Mouse (Mus musculus) c-Kit-negative CD71-positive TER-119-positive erythroid progenitor cells, embryonic 14.5 days (primary cell): ENCODE measurements around the gene Wdfy4.

Experiments used
- DNase-seq: peaks from one replicate; pipeline ENCODE4 v3.0.0-alpha.2; 2013; ENCODE audit warnings: low read depth, low spot score

Wdfy4 gene

DNA sequence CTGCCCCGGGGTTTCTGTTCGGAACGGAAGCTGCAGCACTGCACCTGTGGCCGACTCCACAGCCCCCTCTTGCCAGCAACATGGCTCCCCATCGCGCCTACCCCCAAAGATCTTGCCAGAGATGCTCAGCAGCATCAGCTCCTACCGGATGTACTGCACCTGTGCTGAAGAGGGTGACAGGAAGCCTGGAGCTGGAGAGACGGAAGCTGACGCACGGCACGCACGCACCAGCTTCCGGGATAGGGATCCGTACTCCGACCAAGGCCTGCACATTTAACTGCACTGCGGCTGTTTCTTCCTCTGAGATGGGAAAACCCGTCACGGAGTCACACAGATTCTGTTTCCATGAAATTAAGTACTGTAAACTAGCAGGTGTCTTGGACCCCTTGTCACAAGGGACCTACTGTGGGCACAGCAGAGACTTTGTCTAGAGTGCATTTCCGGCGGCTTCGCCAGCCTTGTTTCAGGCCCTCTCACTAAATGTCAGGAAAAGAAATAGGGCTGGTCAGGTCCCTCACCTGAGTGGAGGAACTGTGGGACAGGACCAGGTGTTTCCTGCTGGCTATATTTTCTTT is 4.6 kb upstream of the Wdfy4 start:
- no peak for DNase-seq

DNA sequence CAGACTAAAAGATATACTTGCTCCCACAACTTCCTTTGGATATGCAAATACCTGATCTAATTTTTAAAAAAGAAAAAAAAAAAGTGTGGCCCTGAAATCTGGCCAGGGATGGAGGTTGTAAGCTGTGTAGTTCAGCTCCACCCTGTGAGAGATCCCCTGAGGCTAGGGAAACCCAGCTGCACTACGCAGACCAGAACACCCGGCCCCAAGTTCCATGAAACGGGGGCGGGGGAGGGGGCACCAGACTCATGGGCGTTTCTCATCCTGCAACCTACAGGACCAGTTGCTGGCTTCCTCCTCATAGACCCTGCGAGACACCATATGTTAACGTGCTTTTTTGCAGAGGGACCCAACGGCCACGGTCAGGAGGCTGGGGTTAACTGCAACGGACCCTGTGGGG is 3.9 kb upstream of the Wdfy4 start:
- DNase-seq: no peak

DNA sequence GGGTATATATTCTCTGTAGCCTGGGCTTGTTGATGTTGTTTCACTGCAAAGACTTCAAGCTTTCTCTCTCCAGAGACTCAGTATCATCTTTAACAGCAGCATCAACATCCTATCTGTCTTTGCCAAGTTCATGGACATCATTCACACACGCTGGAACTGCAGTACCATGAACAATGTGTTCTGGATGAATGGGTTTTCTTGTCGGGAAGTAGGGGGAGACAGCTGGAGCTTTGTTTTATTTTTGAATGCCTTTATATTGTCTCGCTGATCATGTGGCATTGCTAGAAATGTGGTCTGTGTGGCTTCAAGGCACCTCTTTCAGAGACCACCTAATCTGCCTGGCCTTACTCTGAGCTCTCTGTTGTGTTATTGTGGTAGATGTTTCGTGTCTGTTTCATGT is 1.9 kb upstream of the Wdfy4 start:
- no peak for DNase-seq

DNA sequence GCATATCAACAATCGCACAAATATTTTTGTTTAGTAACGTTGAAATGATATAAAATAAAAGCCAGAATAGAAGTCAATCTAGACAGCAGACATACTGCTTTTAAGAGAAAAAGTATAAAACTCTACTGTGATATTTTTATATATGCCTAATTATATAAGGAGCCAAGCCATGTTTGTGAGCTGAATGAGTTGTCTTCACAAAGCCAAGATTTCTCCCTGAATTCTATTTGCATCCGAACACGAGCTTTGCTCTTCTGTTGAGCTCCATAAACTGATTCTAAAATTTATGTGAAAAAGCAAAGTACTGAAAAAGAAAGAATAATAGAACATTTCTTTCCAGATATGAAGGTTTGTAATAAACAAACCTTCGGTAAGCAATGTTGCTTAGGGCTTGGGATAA is 5.2 kb downstream of the Wdfy4 start:
- no peak for DNase-seq

DNA sequence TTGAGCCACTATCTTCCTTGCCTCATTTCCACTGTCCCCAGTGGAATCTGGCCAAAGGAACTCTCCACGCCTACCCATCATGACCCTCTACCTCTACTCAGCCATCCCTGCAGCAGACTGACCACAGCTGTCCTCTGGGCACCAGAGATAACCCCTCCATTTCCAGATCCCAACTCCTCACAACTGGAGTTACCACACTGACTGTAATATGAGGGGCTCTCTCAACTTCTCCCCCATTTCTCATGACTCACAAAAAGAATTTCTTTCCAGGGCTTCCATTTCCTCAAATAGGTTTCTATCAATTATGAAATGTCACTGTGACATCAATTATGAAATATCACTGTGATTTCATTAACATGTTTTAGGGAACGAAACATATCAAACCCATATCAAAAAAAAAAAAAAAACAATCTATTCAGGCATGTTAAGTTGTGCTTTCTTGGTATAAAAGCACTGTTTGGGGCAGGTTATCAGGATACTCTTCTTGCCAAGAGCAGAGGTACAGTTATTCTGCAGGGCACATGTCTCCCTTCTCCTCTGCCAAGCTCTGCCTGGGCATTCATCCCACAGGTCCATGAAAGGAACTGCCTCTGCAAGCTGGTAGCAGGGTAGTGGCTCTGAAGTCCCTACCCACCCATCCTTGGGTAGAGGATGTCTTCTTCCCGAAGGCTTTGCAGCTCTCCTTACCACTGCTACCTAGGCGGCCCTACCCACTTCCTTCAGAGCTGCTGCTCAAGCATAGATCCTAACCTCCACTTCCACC is 10.1 kb downstream of the Wdfy4 start:
- no peak for DNase-seq

DNA sequence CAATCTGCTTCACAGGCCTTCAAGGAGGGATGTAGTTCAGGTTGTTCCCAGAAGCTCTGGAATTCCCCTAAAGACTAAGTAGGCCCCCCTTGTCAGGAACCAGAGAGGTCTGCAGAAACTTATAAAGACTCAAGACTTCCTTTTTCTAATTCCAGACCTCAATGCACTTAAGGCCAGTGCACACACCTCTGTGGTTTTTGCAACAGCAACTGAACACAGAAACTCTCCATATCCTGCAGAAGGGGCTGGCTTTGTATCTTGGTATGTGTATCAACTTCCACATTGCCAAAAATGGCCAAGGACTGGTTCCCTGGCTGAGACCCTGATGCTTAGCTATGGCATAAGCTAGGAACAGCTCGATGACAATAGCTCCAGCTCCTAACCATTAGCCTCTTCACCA is 13.4 kb downstream of the Wdfy4 start:
- no peak for DNase-seq

DNA sequence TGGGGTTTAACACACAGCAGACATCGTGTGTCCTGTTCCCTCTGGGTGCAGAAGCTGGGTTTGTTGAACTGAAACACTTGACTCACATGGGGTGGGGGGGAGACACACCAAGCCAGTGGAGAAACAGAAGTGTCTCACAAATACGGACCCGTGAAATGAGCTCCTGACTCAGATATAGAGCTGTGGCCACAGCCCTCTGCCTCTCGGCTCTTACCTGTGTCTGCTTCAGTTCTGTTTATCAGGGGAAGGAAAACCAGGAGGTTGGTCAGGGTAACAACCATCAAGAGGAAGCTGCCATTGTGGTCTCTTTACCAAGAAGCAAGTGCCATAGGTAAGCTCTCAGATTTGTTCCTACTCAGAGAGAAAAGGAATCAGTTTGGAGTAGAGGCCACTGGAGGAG is 16.6 kb downstream of the Wdfy4 start:
- no peak for DNase-seq

DNA sequence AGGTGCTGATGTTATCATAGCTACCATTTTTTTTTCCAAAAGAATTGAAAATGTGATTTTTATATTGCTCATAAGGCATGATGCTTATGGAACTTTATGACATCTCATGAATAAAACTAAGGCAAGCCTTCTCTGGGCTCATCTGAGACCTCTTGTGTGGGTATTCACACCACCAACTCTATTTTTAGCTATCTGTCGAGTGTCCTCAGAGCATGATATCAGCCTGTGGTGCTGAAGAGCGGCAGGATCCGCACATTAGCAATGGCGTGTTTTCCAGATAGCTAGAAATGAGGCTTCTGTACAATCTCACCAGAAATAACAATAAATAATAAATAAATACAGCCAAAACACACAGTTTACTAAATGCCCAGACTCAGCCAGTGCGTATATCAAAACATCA is 23.1 kb downstream of the Wdfy4 start:
- DNase-seq: no peak

DNA sequence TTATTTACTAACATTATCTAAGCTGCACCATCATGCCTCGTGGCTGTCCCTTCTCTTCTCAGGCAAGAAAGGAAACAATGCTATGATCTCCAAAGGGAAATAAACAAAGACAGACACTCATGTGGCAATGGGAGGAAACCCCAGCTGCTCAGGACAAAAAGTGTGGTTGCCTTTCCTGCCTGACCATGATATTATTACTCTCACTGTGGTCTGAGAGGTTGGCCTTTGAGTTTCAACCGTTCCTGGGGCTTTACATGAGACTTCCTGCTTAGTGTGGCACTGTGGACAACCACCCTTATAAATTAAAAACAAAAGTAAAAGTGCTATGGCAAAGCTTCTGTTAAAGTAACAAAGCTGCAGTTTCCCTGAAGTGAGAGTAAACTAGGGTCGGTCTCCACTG is 27.0 kb downstream of the Wdfy4 start:
- no peak for DNase-seq

DNA sequence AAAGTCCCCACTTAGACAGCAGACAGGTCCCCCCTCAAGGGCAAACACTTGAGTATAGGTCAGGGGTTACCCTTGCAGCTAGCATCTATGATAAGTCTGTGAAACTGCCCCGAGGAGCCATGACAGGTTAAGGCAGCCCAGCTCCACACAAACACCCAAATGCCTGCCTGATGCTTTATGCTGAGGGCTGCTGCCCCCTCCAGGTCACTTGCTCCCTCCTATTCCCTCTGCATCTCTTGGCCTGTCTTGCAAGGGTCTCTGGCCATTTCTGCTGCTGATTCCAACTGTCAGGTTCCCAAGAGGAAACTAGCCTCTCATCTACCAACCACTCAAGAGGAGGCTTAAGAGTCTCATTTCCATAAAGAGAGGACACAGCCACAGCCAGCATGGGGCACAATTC is 32.4 kb downstream of the Wdfy4 start:
- no peak for DNase-seq

DNA sequence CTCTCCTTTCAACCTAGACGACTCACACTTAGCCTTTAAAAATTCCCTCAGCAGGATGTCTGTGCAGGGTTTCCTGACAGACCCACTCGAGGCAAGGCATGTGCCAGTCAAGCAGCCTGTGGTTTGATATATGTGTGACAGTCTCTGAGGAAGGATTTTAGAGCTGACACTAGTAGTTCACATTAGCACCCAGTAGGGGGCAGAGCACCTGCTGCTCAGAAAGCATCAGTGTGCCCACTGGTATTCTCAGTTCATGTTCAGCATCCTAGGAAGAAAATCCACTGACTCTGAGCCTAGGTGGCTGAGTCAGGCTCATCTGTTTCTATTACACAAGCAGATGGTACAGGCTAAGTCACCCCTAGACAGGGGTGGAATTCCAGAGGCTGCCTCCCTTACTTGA is 39.0 kb downstream of the Wdfy4 start:
- DNase-seq: no peak

DNA sequence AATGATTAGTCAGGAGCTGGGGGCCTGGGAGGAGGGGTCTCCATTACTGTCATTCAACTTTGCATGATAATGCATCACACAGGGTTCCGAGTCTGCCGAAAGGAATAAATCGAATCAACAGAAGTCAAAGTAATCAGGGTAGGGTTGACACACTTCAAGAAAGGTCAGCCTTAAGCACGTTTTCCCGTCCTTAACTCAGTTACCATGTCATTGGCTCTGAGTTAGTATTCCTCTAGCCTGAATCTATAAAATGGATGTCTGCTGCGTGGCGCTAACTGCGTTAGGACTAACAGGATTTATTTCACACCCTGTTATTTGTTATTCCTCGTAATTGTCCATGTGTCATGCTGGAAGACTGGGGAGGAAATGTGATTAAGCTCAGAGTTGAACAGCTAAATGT is 48.5 kb downstream of the Wdfy4 start:
- DNase-seq: no peak

DNA sequence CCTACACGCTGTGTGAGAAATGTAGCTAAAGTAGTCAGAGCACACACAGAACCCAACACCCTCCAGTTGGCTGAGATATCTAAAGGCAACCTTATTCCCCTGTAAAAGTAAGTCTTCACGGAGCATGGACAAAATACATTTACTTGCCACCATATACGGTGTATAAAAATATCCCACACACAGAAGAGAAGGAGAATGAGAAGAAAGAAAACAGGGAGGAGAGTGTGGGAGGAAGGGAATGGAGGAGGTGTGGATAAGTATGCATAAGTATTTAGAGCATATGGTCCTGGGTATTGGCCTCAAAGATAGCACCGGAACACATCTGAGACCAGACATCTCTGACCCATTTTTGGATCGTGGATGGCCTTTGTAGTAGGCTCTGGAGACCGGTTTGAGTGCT is 50.1 kb downstream of the Wdfy4 start:
- no peak for DNase-seq

DNA sequence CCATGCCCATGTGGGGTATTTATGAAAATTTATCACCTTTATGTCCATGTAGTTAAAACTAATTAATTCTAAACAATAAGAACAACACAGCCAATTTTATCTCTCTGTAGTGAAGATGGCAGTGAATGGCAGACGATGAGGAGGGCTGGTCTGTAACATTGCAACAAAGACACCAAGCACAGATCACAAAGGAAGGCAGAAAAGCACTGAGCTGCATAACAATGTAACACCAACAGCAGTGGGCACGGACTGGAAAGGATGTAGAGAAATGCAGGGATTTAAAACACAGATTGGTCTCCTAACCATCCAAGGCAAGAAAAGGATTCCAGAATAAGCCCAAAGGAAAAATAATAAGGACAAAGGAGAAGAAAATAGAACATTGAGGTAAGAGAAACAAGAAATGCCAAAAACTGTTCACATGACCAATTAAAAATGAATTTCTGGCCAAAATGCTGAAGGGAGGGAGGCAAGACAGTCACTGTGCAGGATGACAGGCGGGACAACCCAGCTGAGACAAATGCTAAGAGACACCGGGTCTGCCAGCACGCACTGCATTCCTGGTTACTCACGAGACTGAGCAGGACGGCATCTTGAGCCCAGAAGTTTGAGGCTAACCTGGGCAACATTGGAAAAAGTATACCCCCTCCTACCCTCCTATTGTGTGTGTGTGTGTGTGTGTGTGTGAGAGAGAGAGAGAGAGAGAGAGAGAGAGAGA is 54.1 kb downstream of the Wdfy4 start:
- no peak for DNase-seq

DNA sequence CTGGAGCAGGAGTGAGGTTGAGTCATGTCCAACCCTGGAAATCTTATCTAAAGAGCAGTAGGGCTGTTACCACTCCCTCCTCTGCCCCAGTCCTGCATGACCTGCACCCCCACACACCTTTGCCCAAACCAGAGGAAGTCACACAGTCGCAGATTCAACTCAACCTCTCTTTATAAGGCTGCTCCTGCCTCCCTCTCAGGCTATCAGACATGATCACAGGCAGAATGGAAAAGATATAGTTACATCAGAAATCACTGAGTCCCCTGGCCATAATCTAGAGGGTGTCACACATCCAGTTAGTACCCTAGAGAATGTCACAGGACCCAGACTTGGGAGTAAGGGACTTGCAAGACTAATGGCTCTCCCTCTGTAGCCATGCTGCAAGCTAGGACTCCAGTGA is 68.7 kb downstream of the Wdfy4 start:
- no peak for DNase-seq

DNA sequence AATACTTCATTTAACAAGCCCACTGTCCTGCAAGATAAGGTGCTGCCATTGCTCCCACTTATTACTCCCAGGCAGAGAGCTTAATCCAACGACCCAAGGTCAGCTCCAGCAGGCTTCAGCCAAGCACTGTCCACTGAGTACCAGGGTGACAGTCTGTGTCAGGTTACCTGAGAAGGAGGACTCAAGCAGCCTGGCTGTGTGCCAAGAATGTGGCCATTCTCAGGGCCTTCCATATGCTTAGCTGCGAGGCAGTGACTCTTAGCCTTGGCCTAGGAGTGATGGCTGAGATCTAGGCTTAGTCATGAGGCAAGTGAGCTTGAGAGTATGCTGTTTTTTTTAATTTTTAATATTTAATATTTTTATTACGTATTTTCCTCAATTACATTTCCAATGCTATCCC is 80.5 kb downstream of the Wdfy4 start:
- DNase-seq: no peak

DNA sequence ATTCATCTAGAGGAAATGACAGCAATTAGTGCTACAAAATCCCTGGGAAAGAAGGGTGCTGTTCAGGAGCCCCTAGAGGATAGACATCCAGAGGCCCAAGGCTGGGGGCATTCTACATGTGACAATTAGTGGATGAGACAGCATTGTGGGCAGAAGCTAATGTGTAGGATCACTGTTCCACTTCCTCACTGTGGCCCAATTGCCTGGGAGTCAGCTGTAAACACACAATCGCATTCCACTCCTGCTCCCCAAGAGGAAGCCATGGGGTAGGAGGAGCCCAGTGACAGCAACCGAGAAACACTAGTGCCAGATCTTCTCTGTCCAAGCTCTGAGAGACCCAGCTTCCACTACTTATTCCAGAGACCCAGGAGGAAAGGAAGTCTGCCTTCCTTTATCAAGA is 83.7 kb downstream of the Wdfy4 start:
- no peak for DNase-seq

DNA sequence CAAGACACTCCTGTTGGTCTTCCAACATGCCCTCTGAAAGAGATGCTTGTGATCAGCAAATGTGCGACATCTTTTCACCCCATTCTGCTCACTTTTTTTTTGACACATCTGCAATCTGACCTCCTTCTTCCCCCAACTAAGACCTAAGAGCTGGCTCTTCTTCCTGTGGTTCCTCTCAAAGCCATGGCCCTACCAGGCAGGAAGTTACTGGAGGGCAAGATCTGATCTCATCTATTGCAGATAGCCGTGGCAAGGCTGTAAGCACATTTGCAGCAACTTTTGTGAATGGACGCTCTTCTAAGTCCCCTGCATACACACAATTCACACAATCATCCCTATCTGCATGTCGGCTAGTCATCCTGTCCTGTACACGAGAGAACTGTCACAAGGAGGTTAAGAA is 85.4 kb downstream of the Wdfy4 start:
- no peak for DNase-seq

DNA sequence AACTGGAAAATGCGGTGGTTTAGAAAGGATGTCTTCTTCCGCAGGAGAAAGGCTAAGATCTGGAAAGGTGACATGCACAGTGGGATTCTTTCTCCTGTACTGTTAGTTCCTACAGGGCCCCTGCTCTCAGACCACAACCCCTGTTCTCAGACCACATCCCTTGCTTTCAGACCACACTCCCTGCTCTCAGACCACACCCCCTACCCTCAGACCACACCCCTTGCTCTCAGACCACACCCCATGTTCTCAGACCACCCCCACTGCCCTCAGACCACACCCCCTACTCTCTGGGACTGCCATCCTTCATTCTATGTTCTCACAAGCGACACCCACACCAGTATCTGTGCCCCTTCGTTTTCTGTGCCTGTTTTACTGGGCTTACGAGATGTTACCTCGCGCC is 86.2 kb downstream of the Wdfy4 start:
- DNase-seq: no peak

DNA sequence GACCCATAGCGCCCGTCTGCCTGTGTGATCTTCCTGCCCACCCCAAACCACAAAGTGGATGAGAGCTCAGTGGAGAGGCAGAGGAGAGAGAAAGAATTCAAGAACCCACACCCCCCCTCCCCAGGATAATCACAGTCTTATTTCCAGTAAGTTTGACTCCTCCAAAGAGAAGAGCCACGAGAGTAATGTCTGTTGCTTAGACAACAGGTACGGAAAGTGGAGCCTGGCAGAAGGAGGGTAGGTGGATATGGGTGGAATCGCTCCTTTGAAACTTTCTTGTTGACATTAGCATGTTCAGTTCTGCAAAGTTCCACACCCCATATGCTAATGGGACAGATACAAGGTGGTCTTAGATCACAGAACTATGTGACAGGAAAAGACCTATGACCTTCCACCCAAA is 88.8 kb downstream of the Wdfy4 start:
- DNase-seq: no peak

DNA sequence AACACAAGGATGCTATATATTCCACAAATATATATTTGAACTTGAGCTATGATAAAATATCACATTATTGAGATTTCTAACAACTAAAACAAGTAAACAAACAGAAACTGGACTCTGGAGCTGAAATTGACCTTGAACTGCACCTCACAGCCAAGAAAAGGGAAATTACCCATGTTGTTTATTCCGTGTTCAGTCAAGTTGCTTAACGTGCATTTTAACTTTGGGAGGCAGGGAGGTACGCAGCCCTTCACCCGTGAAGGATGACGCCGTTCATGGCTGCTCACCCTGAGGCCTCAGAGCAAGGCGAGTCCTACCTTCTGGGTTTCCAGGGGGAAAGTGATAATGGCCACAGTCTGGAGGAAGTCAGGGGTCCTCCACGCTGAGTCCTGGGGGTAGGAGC is 102.0 kb downstream of the Wdfy4 start:
- DNase-seq: no peak

DNA sequence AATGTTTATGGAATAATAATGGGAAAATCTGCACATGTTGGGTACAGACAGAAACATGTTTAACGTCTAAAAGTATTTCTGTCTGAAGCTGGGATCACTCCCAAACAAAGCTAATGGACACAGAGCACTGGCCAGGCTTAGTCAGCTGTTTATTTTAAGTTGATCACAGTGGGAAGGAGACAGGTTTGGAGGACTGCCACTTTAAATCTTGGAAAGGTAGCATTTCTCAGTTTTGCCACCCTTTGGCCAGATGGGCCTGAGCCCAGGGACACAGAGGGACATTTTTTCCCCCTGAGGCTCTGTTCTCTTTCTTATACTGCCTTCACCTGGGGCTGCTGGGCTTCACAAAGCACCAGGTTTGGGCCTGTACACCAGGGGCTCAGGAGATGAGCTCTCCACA is 103.0 kb downstream of the Wdfy4 start:
- no peak for DNase-seq

DNA sequence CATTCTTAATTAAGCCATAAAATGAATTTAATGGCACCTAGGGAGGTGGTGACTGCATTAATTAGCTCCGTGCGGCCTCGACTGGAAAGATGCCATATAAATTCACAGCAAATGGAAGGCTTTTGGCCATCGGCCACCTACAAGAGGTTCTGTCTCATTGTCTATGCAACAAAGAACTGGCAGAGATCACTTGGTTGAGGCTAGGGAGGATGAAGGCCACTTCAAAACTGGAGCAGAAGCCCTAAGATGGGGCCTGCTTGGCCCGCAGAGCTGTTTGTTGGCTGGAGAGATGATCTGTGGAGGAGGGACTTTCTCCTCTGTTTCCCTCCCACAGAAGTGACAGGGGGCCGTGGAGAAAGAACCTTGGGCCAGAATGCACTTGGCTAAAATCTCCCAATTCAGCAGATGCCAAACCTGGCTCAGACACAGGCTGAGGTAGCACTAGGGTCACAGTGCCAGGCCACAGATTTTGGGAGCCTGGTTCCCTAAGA is 103.9 kb downstream of the Wdfy4 start:
- DNase-seq: no peak
